Mouse (Mus musculus) spleen, postnatal 4 days (tissue): ENCODE measurements around the gene Nop58.
"Not testable (repeated sequence)": the region's sequence is repeated elsewhere in the genome, so short reads cannot be mapped to it uniquely, and the experiment has no call there.

ENCODE experiments used
- DNase-seq, 2 experiments: peaks; one replicate each; pipeline ENCODE4 v3.0.0; 2022; ENCODE audit warnings: low spot score in 2 of 2

Nop58 gene

DNA sequence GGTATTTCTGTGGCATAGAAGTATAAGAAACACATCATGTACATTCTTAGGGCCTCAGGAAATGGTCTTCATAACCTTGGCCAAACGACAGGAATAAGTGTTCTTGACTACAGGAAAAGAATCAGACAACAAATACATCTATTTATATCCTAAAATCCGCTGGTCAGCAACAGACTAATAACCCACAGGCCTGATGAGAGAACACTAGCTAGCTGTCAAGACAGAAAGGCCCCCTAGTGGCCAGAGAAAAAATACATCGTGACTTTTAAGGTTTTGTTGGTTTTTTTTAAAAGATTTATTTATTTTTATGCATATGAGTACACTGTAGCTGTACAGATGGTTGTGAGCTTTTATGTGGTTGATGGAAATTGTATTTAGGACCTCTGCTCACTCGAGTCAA, 35.1 kb downstream of the Nop58 start:
- no peak for DNase-seq

DNA sequence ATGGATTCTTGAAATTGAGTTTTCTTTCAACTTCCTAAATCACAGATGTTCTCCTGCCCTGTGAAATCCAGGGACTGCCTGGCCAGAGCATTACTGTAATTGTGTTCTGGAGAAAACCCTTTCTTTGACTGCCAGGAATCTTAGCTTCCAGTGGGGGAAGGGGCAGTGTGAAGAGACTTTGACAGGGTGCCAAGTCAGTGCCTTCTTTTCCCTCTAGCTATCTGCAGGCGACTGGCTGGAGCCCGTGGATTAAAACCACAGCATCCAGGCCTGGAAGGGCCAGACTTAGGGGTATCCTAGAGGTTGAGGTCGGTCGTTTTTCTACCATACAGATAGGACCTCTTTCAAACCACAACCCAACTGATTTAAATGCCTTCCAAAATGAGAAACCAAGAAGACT, 40.9 kb downstream of the Nop58 start:
- no peak for DNase-seq

DNA sequence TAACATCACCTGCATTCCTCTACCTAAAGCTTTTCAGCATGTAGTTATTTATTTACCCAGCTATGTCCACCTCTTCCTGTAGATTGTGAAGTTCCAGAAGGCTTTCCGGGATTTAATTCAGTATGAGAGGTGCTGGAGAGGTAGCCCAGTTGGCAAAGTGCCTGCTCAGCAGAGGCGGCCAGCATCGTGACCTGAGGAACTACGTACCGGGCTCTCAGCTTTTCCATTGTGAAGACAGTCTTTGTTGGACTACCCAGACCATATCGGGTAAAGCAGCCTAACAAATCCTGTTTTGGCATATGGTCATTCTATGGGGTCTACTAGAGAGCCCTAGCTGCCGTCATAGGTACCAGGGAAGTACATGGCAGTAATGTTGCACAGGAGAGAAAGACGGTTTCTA, 45.3 kb downstream of the Nop58 start:
- DNase-seq, result no peak

DNA sequence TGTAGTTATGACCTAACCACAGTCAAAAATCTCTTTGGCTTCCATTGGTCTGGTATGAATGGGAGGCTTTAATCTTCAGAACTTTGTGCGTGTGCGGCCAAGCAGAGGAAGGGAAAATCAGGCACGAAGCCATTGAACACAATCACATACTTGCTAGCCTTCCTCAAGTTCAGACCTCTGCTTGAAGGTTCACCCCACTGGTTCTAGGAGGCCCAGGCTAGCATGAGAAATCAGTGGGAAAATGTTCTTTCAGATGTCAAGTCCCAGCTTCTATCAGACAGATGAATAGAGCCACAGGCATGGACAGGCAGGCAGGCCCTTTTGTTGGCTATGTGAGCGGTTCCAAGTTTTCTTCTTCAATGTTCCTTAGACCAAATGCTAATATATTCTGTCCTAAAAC, 46.0 kb downstream of the Nop58 start:
- no peak for DNase-seq

DNA sequence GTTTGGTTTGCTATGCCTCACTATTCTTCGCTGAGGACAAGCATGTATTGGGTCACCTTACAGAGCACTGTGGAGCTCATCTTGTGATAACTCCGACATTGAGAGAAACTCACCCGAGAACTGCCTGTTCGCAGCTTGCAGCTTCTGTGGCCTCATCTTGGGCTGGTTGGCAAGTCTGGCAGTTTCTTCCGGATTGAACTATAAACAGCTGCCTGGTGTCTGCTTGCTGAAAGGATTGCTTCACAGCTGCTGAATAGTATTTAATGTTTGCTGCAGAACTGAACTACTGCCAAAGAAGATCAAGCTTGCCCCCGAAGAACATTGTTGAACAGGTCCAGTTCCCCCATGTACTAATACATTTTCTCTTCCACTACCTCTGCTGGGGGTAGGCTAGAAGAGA, 49.3 kb downstream of the Nop58 start:
- no peak for DNase-seq

DNA sequence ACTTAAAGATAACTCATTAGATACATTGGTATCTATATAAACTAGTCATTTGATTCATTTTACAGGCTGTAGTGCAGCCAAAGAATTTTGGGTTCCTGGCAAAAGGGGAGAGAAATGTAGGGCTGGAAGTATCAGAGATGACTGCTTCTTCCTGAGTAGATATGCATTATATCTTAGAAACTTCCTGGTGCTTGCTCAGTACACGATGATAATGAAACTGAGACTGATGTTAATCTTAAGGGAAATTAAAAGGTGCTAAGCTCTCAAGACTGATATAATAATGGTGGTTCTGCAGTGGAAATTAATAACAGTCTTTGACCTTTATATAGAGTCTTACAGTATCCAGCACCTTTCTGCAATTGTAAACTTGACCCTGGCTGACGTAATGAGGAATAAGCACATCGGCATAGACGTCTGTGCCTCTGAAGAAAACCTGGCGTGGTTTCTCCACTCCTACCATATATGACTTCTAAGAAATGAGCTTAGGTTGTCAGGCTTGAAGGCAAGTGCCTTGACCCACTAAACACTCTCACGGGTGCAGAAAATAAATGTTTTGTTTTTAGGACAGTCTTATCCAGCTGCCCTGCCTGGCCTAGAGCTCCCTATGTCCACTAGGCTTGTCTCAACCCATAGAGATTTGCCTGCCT, 54.1 kb downstream of the Nop58 start:
- no peak for DNase-seq

DNA sequence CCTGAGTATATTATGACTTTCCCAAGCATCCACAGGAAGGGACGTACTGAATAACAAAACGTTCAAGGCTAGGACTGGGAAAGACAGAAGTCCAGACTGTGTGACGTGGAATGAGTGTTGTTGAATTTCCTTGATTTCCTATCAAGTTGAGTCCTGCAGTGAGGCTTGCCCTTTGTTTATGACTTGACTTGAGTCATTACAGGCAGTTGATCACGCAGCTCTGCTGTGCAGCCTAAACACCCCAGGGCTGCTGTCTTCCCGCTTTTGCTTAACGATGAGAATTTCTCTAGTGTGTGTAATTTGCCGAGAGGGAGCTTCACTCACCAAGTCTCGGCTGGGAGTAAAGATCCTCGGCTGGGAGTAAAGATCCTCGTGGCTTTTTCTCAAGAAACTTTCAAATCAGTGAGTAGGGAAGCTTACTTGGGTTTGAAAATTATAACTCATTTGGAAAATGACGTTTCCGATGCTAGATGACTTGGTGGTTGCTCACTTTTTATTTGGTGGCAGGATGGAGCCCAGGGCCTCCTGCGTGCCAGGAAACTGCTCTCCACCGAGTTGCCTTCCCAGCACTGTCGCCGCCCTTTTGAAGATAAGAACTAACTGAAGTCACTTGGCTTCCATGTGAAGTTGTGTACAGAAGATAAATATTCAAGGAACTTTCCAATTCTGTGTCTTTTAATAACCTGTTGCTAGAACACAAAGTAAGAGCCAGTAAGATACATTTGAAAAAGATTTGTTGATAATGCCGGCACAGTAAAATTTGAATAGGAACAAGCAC, 55.0 kb downstream of the Nop58 start:
- no peak for DNase-seq

DNA sequence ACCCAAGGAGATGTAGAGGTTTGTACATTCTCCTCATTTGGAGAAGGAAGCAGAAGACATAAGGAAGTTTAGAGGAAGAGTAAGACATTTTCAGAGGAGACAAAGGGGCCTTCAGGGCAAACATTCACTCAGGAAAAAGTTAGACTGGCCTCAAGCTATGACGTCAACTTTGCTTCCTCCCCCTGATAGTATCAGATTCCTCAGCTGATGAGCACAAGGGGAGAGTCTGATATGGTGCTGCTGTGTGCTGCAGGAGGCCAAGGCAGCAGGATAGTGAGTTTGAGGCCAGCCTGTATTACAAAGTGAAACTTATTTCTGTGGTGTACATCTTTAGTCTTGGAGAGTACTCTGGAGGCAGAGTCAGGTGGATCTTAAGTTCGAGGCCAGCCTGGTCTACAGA, 64.3 kb downstream of the Nop58 start:
- DNase-seq, result no peak

DNA sequence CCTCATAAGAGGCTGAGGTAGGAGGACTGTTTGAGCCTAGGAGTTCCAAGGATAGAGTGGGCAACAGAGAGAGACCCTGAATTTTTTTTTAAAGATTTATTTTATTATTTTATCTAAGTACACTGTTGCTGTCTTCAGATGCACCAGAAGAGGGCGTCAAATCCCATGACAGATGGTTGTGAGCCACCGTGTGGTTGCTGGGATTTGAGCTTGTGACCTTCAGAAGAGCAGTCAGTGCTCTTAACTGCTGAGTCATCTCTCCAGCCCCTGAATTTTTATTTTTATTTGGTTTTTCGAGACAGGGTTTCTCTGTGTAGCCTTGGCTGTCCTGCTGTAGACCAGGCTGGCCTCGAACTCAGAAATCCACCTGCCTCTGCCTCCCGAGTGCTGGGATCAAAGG, 65.0 kb downstream of the Nop58 start:
- DNase-seq, result not testable (repeated sequence)

DNA sequence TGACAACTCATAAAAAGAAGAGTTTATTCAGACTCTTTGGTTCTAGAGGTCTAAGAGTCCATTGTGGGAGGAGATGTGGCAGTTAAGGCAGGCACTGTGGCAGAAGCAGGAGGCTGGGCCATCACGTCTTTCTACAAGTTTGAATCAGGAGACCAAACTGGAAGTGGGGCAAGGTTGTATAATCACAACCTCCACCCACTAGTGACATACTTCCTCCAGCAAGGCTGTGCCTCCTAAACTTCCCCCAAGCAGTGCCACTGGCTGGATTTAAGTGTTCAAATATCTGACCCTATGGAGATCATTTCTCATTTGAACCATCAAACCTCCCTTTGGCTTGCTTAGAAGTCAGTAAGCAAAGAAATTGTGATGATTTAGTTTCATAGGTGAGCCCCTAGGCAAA, 70.5 kb downstream of the Nop58 start:
- no peak for DNase-seq

DNA sequence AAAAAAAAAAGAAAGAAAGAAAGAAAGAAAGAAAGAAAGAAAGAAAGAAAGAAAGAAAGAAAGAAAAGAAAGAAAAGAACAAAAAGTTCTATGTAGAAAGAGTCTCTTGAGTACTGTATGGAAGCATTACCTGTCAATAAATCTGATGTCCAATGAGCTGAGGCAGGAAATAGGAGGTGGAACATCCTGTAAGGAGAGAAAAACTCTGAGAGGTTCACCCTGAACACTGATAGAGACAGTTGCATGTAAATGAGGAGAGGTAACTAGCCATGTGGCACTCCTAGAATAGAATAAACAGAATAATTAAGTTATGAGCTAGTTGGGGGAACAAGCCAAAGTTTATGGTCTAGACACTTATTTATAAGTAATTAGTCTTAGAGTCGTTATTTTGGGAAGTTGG, 73.6 kb downstream of the Nop58 start:
- no peak for DNase-seq

DNA sequence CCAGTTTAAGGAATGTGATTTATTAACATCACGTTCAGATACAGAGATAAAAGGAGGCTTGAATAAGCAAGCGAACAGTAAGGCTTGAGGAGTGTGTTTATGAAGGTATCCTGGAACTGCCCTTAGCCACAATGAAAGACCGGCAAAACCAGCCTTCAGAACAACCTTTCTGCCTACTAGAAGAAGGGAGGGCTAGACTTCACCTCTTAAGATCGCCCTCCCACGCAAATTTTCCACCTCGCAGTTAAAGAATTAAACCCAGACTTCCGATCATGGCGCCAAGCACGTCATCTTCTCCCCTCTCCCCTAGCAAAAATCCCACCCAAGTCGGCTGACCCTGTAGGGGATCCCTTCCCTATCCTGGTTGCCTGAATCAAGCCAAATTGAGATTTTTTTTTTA, 77.4 kb downstream of the Nop58 start:
- no peak for DNase-seq

DNA sequence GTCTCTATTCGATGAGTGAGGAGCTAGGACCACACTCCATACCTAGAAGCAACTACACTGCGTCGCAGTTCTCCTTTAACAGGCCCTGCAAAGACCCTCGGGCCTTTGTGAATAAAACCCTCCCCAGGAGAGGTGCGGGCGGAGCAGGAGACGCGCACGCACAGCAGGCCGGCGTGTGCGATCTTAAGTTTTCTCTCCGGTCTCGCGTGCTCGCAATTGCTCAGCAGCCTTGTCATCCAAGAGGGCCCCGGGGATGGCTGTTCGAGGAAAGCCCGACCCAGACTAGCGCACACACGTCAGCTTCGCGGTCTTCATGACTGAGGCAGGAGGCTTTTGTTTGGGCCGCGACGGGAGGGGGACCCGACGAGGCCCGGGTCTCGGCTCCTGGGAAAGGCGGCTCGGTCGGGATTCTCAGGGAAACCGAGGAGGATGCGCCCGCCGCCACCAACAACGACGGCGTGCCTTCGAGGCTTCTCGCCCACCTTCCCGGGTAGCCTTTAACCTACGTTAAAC, 77.9 kb downstream of the Nop58 start:
- peak in 1 of 2 experiments; percentile 75 for DNase-seq

DNA sequence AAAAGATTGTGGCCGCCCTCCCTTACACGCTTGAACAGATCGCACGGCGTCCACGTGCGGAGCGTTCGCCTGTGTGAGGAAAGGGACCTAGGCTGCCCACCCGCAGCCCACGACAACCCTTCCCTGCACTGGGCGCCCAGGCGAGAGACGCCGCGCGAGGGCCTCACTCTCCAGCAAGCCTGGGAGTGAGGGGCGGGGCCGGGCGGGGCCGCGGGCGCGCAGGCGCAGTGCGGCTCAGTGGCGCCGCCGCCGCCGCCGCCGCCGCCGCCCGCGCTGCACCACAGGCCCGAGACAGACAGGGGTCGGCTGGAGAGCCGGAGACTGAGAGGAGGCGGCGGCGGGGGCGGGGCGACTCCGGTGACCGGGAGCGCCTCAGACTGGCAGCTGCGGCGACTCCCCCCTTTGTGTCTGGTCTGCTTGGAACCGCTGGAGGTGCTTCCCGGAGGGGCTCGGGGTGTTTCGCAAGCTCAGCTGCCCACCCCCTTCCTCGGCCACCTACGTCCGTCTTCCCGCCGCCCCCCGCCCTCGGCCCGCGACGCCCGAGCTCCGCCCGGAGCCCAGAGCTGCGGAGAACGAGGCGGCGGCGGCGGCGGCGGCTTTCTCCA, 78.5 kb downstream of the Nop58 start, which contains the start of gene Bmpr2:
TSS of gene Bmpr2 (plus strand) at position 237 of the 605 bp plus-strand sequence.
- peak; percentile 79 to 88 for DNase-seq

DNA sequence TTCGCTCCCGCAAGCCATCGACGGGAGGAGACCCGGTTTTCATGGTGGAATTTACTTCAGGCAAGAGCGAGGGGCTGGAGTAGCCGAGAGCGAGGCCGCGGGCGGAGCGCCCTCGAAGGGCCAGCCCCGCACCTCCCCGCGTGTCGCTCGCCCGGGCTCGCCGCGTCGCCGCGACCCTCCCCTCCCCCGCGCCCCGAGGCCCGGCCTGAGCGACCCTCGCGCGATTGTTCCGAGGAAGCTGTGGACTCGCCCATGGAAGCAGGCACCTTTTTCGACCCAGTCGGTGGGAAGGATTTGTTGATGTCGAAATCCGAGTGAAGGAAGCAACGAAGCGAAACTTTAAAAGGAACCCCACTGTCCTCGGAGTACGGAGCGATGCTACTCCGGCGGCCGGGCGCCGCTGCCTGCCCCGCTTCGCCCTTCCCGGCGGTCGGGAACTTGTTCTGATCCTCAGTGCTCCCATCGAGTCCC, 79.0 kb downstream of the Nop58 start:
- peak; percentile 31 to 80 for DNase-seq

DNA sequence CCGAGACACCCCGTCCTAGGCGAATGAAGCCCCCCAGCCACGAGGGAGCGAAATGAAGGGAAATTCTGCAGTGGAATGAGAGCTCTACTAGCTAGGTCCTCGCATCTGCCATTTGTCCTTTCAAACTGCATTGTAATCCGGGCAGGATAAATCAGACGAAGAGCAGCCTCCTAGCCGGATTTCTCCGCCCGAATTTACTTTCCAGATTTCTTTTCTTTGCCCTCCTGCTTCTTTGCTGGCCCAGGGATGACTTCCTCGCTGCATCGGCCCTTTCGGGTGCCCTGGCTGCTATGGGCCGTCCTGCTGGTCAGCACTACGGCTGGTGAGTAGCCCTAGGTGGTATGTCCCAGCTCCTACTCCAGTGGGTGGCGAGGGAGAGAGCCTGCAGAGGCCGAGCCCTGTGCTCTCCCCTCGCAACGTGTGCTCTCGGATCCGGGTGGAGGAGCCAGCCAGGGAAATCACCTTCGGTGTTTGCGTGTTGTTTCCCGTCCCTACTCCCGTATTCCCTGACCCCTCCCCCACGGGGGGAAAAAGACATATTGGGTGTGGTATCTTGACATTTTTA, 79.7 kb downstream of the Nop58 start:
- DNase-seq, result peak in 1 of 2 experiments; percentile 66

DNA sequence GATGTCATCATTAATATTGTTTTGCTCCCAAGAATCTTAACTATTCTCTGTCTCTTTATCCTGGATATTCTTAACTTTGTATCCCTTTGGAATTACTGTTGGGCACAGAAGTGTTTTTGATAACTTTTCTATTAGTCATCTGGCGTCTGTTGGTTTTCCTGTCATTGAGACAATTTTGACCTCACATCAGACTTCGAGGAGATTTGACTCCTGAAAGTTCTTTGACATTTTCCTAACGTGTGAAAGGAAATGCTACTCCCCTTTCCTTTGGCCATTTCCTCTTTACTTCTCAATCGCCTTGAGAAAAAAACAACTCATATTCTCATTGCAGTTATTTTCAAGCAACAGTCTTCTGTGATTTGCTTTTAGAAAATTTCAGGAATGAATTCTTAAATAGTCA, 80.5 kb downstream of the Nop58 start:
- DNase-seq, result no peak

DNA sequence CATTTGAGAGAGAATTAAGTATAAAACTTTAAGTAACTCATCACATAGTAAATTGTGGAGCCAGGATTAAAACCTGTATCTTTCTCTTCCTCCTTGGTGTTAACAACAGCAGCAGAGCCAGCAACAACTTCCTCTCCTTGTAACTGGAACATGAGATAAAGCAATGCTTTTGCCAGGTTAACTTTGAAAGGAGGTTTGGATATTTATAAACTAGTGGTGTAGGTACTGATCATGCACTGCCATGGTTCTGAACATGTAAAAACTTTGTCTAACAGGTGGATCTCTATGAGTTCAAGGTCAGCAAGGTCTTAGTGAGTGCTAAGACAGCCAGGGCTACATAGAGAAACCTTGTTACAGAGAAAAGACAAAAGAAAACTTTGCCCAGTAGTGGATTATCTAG, 81.9 kb downstream of the Nop58 start:
- no peak for DNase-seq
